Mouse (Mus musculus): Measurements from ENCODE around the gene Clhc1. TPM values are rescaled to one million over a fixed set of nuclear protein-coding genes. Genes with fewer than 3 reads are reported as not detected.

Gene Clhc1
- total RNA-seq, 2 experiments from 2014 or later: not detected

DNA sequence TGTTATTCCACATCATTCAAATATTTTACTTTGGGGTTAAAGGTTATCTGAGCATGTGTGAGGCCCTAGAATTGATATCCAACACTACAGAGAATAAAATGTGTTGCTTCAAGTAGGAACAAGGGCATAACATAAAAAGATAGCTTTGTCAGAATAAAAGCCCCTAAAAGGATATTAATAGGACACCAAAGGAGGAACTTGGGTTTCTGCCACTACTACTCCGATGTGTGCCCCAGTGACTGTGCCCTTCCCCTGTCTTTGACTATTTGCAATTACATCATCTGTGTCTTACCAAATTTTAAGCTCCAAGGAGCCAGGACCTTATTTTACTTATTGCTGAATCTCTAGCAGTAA lies 1.7 kb downstream of the Clhc1 start:
- intact Hi-C loops (cut with DNase I): loop anchor here (5.0 kb wide), 1 partner anchor 177 kb away; the partner anchor contains the start of gene Ccdc88a
- DNase-seq: no peak

DNA sequence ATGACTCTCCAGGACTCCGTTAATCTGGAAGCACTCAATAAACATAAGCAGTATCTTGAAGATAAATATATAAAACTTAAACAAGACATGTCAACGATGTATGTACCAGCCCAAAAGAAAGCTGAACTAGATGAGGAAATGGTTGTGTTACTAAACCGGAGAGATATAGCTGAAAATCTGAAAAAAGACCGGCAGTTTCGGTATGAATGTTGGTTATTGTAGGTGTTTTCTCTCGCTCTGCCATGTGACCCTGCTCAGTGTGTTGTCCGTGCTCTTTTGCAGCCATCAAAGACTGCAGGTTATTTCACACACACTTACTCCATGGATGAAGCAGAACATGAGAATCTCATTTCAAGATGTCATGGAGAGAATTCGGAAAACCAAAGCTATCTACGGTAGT lies 12.7 kb downstream of the Clhc1 start:
- no peak for DNase-seq
- intact Hi-C loops (cut with DNase I): no loop called here

DNA sequence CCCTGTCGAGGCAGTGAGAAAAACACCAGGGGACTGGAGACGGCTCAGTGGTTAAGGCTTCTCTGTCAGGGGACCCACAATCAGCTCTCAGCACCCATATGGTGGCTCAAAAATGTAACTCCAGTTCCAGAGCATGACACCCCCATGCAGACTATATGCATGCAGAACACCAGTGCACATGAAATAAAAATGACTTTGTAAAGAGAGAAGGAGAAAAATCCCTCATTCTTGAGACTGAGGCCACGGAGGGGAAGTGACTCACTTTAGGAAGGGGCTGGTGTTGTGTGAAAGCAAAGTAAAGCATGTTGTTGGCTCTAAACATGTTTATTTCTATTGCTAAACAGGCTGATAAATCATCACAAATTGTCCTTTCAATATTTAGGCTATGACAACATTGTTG lies 13.2 kb downstream of the Clhc1 start:
- intact Hi-C loops (cut with DNase I): no loop called here
- no peak for DNase-seq

DNA sequence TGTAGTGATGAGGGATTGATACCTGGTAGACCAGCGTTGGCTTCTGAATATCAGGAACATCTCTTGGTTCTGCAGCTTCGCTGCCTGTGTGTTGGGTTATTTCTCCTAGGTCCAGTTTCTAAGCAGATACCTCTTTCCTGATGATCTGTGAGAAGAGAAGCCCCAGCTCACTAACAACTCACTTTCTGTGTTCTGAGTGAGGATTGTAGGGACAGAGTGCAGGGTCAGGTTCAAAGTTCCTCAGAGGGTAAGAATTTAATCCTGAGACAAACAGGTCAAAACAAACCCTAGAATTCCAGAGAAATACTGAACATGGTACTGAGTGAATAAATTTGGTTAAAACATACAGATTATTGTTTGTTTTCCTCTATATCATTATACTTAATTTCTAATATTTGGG lies 15.7 kb downstream of the Clhc1 start:
- intact Hi-C loops (cut with DNase I): no loop called here
- no peak for DNase-seq

DNA sequence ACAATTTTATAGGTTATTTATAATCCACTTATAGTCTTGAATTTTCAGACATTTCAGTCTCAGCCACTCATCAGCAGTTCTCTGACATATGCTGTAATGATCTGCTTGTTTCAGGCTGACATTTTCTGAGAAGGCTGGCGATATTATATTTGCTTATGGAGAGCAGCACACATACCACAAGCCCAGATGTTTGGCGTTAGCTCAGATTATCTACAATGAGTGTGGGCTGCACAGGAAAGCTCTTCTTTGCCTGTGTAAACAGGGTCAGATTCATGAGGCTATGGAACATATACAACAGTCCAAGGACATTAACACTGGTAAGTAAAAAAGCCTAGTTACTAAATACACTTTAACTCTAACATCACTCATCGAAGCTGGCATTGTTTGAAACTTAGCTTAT lies 23.8 kb downstream of the Clhc1 start:
- DNase-seq: no peak
- intact Hi-C loops (cut with DNase I): no loop called here

DNA sequence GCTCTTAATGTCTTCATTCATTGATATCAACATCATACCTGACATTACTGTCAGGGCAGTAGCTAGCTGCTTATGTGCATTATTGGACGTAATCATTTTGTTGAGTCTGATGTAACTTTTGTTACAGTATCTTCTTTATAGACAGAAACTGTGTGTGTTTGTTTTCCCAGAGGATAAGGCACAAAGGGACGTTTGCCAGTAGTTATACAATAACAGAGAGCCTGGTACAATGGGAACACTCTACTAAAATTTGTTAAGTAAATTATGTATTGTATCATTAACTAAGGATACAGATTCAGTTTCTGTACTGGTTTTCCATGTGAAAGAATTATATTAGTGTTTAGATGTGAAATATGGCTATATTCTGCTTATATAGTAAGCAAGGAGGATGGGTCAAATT lies 24.9 kb downstream of the Clhc1 start:
- intact Hi-C loops (cut with DNase I): no loop called here

DNA sequence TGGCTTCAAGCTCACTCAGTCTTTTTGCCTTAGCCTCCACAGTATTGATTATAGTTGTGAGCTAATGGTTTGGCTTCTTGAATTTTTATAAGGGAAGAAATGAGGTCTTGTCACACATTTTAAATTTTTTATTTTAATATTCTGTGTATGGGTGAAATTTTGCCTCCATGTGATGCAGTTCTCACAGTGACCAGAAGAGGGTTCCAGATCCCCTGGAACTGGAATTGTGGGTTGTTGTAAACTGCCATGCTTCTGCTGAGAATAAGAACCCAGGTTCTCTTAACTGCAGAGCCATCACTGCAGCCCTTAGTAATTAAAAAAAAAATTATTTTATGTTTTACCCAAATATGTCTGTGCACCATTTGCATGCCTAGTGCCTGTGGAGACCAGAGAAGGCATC lies 31.9 kb downstream of the Clhc1 start:
- intact Hi-C loops (cut with DNase I): no loop called here
- DNase-seq: peak in 1 of 2 experiments; percentile 12

More for the DNA sequence above, 24.9 kb downstream of the Clhc1 start:
- DNase-seq: no peak

DNA sequence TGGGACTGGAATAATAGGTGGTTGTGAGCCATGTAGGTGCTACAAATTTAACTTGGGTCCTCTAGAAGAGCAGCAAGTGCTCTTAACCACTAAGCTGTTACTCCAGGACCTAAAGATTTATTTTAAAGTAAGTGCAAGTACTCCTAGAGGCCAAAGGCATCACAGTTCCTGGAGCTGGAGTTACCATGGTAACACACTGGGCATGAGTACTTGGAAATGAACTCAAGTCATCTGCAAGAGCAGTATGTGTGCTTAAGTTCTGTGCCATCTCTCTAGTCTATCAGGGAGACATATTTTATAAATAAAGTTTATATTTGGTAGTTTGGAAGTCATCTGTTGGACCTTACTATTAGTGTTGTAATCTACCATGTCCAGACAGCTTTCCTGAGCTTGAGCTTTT lies 47.5 kb downstream of the Clhc1 start:
- intact Hi-C loops (cut with DNase I): no loop called here

DNA sequence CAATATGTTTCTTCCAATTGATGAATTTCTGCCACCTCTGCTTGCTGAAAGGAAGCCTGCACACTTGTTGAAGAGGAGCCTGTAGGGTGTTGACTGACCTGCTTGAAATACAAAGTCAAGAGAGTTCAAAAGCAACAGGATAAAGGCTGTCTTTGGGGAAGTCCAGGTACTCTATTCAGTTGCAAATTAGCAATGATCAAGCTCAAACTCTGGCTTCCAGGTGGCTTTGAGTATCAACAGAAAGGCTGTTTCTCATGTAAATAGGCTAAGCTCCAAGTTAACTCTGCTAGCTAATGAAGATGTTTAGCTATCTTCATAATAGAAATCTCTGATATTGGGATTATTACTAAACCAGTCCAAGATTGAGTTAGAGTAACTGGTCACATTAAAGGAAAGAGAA lies 49.4 kb downstream of the Clhc1 start:
- DNase-seq: no peak
- intact Hi-C loops (cut with DNase I): no loop called here

More for the DNA sequence above, 47.5 kb downstream of the Clhc1 start:
- DNase-seq: no peak

DNA sequence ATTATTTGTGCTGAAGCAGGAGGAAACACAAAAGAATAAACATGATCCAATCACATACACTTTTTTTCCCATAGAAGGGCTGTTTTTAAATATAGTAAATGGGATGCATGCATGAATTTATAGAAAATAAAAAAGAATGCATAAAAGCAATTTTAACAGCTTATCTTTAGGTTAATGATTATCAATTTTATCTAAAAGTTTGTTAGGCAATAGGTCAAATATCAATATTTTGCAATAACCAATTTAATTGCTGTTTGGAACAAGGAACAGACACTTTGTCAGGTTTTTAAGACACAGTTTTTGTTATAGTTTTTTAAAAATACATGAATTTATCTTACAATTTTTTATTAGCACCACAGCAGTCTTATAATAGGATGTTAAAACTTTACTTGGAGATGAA lies 51.2 kb downstream of the Clhc1 start:
- intact Hi-C loops (cut with DNase I): no loop called here
- DNase-seq: no peak

DNA sequence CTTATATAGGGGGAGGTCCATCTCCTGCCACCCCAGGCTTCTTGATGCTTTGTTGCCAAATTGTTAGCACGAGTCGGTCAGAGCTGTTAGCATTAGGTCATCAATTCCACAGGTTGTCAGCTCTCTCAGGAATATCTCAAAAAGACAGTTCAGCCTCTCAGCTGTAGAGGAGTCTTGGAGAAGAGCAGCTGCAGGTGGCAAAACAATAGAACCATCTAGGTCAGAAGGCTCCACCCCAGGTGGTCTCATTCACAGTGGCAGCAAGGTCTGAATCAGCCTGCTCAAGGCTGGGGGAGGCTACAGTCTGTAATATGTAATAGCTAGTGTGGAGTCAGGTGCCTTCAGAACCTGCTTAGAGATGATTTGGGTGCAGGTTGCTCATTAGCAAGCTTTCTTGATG lies 55.8 kb downstream of the Clhc1 start:
- intact Hi-C loops (cut with DNase I): no loop called here
- no peak for DNase-seq

DNA sequence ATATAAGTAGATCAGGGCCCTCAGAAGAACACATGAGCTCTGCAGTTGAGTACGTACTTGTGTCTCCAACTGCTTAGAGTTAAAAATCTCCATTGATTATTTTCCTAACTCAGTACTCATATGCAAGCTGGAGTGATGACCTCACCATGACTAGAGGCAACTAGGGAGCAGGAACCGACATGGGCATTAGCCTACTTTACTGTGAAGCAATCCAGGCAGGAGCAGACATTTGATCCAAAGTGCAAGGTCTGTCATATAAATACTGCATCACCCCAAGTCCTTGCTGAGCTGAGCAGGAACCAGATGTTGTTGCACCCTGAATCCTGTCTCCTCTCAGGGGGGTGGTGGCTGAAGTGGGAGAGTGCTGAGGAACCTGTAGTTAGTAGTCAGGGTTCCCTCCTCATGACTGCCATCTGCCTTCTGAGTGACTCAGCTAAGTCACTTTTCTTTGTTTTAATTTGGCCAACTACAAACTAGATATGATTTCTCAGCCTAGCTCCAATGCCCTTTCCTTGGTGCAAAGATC lies 59.8 kb downstream of the Clhc1 start:
- no peak for DNase-seq
- intact Hi-C loops (cut with DNase I): no loop called here

DNA sequence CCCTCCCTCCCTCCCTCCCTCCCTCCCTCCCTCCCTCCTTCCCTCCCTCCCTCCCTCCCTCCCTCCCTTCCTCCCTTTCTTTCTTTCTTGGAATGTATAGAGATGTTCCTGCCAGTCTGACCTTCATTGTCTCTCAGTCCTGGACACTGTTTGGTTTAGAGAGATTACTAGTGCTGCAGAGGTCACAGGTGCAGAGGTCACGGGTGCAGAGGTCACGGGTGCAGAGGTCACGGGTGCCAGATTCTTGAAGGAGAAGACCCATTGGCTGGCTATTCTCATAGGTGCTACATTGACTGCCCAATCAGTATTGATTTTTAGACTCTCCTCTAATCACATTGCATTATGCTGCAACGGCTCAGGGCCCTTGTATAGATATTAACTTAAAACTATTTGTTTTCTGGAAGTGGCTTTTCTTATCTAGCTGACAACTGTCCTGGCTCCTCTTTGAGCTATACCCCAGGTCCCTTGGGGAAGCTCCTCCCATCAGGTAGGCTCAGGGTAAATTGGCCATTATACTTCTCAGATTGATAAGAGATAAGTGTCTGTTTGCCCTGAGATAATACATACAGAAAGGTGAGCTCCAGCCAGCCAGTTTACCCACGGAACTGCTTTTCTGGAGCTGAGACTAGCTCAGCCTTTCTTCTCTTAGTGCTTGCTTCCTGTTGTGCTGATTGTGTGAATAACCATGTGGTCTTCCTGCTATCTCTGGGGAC lies 62.2 kb downstream of the Clhc1 start:
- no peak for DNase-seq
- intact Hi-C loops (cut with DNase I): no loop called here

DNA sequence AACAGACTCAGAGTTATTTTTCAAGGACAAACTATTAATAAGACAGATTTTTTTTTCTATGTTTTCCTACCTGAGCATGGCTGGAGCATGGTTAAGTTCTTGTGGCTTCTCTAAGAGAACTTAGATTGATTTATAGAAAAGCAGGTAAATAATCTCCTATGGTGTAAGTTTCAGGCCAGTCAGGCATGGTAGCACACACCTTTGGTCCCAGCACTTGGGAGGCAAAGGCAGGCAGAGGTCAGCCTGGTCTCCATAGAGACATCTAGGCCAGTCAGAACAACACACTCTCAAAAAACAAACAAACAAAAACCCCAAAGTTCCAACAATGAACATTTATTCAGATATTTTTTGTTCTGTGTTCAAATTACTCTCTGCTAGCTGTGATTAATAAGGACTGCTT lies 64.3 kb downstream of the Clhc1 start:
- DNase-seq: no peak
- intact Hi-C loops (cut with DNase I): no loop called here

DNA sequence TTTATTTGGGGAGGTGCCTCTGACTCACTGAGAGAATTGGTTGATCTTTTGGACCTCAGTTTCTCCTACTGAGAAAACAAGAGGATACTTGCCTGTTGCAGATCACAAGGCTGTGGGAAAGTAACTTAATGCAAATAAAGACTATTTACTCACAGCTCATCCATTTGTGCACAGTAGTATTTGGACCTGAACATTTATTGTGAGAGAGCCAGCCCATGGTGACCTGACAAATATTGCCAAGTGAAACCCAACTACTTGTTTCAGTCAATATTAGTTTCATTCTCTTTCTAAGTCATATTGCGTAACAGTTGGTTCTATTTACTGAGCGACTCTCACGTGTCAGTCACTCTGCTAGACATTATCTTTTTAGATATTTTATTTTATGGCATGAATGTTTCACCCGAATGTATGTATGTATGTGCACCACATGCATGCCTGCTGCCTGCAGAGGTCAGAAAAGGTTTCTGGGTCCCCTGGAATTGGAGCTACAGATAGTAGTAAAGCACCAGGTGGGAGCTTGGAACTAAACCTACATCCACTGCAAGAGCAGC lies 65.5 kb downstream of the Clhc1 start:
- intact Hi-C loops (cut with DNase I): no loop called here
- no peak for DNase-seq

DNA sequence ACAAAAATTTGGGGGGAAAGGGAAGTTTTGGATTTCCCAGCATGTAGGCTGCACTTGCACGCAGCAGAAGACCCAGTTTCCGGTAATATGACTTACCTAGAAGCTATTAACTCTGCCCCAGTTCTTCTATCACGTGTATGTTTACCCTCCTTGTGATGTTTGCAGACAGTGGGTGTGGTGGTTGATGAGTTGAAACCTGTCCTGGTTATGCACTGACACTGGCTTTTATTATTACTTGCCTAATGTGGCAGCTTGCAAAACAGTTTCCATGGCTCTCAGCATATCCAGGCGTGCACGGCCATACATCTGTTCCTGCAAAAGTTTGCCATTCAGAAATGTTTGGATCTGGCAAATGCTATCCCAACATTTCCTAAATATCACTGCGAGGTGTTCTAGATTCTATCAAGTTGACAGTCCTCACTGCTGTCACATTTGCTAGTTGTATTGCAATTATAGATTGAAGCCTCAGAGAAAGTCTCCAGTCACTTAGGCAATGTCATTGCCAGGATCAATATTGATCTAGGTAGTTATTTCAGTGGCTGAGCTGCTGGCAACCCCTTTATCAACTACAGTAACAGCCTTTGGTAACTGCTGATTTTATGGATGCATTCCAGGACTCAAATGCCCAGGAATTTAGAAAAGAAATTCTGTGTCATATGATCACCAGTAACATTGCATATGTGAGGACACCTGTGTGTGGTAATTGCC lies 66.6 kb downstream of the Clhc1 start:
- intact Hi-C loops (cut with DNase I): no loop called here
- DNase-seq: no peak

DNA sequence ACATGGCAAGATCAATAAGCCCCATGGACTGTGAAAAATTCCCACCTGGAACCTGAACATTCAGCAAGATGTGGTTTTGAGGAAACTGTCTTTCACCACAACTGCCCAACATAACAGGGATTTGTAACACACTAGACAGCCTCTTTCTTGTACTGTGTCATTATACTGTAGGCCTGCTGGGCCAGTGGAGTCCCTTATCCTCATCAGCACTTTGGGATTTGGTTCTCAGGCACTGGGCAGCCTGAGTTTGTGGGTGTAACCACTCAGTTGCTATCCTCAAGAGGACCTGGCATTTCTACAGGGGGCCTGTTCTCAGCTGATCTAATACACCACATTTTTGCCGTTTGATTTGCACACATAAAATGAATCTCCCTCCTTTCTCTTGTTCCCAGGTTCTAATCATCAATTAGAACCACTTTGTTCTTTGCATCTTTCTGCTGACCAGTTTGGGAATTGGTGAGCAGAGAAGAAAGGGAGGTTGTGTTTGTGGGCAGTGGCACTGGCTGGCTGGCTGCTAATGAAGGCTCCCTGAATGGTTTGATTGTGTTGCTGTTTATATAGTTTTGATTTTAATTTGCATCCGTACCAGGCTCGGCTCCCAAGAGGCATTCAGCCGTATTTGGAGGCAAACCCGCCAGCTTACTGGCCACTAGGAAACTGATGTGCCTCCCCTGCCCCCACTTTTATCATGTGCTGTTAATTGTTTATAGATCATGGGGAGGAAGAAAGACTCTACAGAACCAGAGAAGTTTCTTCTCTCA lies 74.5 kb downstream of the Clhc1 start:
- intact Hi-C loops (cut with DNase I): no loop called here
- DNase-seq: no peak

DNA sequence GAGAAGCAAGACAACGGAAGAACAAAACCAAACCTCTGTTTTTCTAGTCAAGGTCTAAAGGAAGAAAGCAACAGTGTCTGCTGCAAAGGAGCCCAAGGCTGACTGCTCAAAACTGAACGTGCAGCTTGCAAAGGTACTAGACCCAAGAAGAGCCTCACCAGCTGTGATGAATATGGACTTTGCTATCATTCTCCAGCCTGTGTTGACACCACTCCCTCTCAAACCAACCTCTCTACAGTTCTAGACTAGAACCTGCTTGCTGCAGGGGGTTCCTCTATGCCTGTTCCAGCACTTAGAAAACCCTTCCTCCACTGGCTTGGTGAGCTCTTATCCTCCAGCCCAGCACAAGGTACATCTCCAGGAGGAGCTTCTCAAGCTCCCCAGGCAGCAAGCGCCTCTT lies 75.6 kb downstream of the Clhc1 start:
- intact Hi-C loops (cut with DNase I): no loop called here
- DNase-seq: no peak

DNA sequence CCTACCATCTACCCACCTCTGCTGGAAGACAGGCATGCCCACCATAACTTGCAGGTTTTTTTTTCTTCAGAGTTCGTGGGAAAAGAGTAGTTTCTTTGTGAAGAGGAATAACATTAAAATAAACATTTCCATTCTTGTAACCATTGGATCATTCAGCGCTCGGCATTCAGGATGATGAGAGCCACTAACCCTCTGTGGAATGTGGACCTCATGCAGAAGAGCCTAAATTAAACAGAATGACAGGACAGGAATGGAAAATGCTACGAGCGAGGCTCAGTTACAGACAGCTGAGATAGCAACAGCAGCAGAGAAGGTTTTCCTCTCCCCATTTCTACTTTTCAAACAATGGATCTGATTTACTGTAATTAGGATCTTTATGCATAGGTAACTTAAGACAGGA lies 78.8 kb downstream of the Clhc1 start:
- no peak for DNase-seq
- intact Hi-C loops (cut with DNase I): loop anchor here (5.0 kb wide), 1 partner anchor 66 kb away; the partner anchor contains the start of gene Rtn4

DNA sequence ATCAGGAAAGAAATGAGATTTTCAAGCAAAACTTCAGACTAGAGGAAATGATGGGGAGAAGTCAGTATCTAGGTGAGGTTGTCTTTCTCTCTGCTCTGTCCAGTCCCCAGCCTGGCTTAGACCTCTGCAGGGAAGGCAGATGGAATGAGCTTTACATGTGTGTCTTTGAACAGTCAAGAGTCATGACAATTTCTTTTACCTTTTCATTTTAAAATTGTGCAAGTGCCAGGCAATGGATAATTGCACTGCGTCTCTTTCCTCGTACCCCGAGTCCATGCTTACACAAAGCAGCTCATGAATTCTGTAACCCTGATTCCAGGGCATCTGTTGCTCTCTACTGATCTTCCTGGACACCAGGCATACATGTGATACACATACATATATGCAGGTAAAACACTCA lies 80.0 kb downstream of the Clhc1 start:
- intact Hi-C loops (cut with DNase I): loop anchor here (5.0 kb wide), 1 partner anchor 65 kb away; the partner anchor contains the start of gene Rtn4
- DNase-seq: no peak
